In genomic region chr7:55198806-55199205, GRCm38 (mm10) we compare ENCODE assay signal across 14 mouse cellular contexts.
"Had no signal": no experiment of that assay in that cellular context is flagged by ENCODE, and none has a peak within 500 bp of the region (broad histone marks: within the 10 kb centered on the region; RNA-seq: fewer than 3 reads in every experiment).

No protein-coding gene starts in this region.

- ATAC-seq: inflammation-experienced regulatory T-cells, adult 6 months; intestine, embryonic 16.5 days had no signal

- DNase-seq: kidney, adult 18-20 months; kidney, adult 9 months; kidney, postnatal 14 days; kidney, postnatal 4 days; liver, embryonic 13.5 days; lung, adult 2 months; lung, postnatal 14 days; lung, postnatal 4 days; midbrain, embryonic 14.5 days; thymus, adult 2 months; thymus, postnatal 14 days; thymus, postnatal 4 days had no signal
